ENCODE assay signal across 26 mouse cellular contexts in the genomic region with DNA sequence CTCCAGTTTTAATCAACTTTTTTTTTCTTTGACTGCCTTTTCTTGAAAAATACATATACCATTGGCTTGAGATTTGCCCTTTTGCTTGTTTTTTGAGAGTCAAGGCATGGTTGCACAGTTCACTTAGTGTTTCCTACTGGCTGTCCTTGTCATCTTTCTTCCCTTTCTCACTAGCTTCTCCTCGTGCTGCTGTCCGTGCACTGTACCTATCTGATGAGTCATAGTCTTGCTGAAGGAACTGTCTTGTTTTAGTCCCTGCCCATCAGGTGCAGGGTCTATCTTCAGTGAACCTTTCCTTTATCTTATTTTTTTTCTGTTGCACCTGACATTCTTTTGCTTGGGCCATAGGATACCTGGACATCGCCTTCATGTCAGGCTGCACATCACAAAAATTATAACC.
"Had no signal": no experiment of that assay in that cellular context is flagged by ENCODE, and none has a peak within 500 bp of the region (broad histone marks: within the 10 kb centered on the region; RNA-seq: fewer than 3 reads in every experiment).

No protein-coding gene starts in this region.

- H3K27ac ChIP-seq: heart, adult 2 months; heart, embryonic 13.5 days; heart, embryonic 15.5 days; hindbrain, embryonic 10.5 days; hindbrain, embryonic 12.5 days; hindbrain, embryonic 14.5 days; intestine, embryonic 15.5 days; layer of hippocampus, adult 2 months; left cerebral cortex, adult 2 months; limb, embryonic 10.5 days; limb, embryonic 12.5 days had no signal

- ATAC-seq: hindbrain, embryonic 16.5 days; inflammation-experienced regulatory T-cells, adult 6 months; intestine, embryonic 15.5 days; intestine, postnatal 0 days had no signal

- DNase-seq: gastrocnemius, postnatal 10 days; gastrocnemius, postnatal 25 days; heart, adult 2 months; heart, postnatal 14 days; heart, postnatal 4 days; kidney, adult 18-20 months; kidney, adult 8-10 months; kidney, postnatal 10 days; kidney, postnatal 25 days; kidney, postnatal 4 days; liver had no signal

- H3K9ac ChIP-seq: heart, embryonic 13.5 days; heart, embryonic 15.5 days; hindbrain, embryonic 12.5 days; hindbrain, embryonic 14.5 days; intestine, embryonic 15.5 days; limb, embryonic 12.5 days had no signal

- H3K4me2 ChIP-seq: heart, embryonic 11.5 days; heart, embryonic 13.5 days; heart, embryonic 15.5 days; hindbrain, embryonic 12.5 days; hindbrain, embryonic 14.5 days; intestine, embryonic 15.5 days; limb, embryonic 12.5 days; liver, embryonic 11.5 days had no signal

- H3K4me1 ChIP-seq: limb, embryonic 10.5 days had no signal

- H3K9me3 ChIP-seq: heart, embryonic 13.5 days; heart, embryonic 15.5 days; hindbrain, embryonic 10.5 days; hindbrain, embryonic 12.5 days; intestine, embryonic 15.5 days; limb, embryonic 10.5 days; limb, embryonic 12.5 days had no signal

- H3K36me3 ChIP-seq: heart, embryonic 13.5 days; heart, embryonic 15.5 days; hindbrain, embryonic 10.5 days; hindbrain, embryonic 12.5 days; intestine, embryonic 15.5 days; limb, embryonic 10.5 days; limb, embryonic 12.5 days had no signal

- H3K27me3 ChIP-seq: heart, embryonic 13.5 days; heart, embryonic 15.5 days; hindbrain, embryonic 12.5 days; intestine, embryonic 15.5 days; limb, embryonic 12.5 days had no signal

- H3K4me3 ChIP-seq: heart, adult 2 months; heart, embryonic 13.5 days; heart, embryonic 15.5 days; hindbrain, embryonic 10.5 days; hindbrain, embryonic 12.5 days; intestine, embryonic 15.5 days; layer of hippocampus, adult 2 months; left cerebral cortex, adult 2 months; limb, embryonic 10.5 days; limb, embryonic 12.5 days had no signal
